Mouse (Mus musculus) ES-E14 (cell line): ENCODE data around the gene Wt1.

Experiments used
- CHD2 ChIP-seq: IDR thresholded peaks from 2 replicates; pipeline ENCODE4 v1.6.1; 2014; ENCODE audit warnings: mild to moderate bottlenecking, low read depth, low read length, inconsistent platforms
- ZC3H11A ChIP-seq: IDR thresholded peaks from 2 replicates; pipeline ENCODE4 v1.6.1; 2012; ENCODE audit warnings: low read depth, mild to moderate bottlenecking, inconsistent platforms, low read length, borderline replicate concordance
- ZNF384 ChIP-seq: IDR thresholded peaks from 2 replicates; pipeline ENCODE4 v1.6.1; 2012; ENCODE audit warnings: low read depth, low read length, inconsistent platforms

GRCm38 (mm10) chr2:105082256-105082790, 44.0 kb upstream of the Wt1 start:
- no peak for TF ChIP-seq ZC3H11A
- TF ChIP-seq CHD2 = no peak
- TF ChIP-seq ZNF384 = no peak
